Mouse (Mus musculus) ovary, postnatal 10 days (tissue): Measurements from ENCODE around the gene Ep400.
"Not testable (repeated sequence)": the region's sequence is repeated elsewhere in the genome, so short reads cannot be mapped to it uniquely, and the experiment has no call there.

Experiments used
- DNase-seq: peaks from one replicate; pipeline ENCODE4 v3.0.0; 2022; ENCODE audit warnings: low spot score

The Ep400 gene

DNA sequence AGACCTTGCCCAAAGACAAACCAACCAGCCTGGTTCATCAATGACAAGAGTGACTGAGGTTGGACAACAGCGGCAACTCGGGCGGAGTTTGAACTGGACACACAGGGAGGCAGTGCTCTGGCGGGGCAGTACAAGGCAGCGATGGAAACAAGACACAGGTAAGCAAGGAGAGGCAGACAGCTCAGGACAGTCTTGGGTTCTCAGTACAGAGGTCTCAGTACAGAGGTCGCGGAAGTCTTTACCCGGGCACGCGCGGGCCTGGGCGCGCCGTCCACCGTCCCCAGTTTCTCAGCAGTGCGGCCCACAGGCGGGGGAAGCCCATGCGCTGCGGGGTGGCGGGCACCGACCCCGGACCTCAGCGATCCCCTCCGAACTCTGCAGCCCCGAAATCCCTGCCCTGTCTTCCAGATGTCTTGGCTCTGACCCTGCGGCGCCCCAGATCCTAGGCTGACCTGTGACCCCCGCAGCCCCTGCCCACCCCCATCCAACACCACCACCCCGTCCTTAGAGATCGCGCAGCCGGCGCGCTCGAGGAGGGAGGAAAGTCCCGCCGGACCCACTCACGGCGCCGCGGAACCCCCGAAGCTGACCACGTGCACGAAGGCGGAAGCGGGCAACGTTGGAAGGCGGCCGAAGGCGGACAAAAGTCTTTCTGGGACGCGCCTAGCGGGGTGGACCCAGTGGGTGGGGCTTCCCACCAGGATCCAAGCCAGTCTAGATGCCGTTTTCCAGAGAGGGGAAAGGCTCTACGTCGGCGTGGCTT lies 9.7 kb upstream of the Ep400 start, which contains the start of gene Pus1:
Gene Pus1, minus strand, starts transcription at position 662 of the 763 bp plus-strand sequence.
- DNase-seq: peak; percentile 87

- no peak for DNase-seq
Observed at GRCm38 (mm10) chr5:110779276-110779997, 8.9 kb upstream of the Ep400 start.

DNA sequence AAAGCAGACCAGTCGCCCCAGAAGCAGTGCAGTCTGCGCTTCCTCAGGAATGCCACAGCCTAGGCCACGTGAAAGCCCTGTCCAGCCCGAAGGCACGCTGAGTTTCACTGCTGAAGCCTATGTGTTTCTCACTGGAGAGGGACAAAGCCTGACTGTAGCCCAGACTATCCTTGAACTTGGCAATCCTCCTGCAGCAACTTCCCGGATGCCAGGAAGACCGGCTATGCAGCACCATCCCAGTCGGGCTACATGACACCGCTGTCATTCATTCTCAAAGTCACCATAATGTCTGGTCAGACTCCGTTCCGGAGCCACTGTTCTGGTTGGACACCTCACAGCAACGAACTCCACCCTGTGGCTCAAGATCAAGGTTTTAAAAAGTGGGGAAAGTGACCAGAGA lies 7.7 kb upstream of the Ep400 start:
- no peak for DNase-seq

DNA sequence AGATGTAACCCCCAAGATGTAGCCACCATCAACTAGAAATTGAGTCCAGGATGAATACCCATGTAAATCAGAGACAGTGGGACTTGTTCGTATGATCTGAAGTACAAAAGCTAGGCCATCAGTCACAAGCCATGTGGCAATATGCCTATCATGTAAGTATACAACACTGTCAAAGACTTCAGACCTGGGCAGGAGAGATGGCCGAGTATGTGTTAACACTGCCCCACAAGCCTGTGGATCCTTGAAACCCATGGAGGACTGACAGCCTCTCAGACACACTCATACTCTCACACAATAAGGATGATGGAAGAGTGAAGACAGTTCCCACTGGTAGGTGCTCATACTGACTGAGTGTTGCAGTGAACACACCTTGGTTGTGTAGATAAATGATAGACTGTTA lies 5.6 kb upstream of the Ep400 start:
- no peak for DNase-seq

- no peak for DNase-seq
Observed at GRCm38 (mm10) chr5:110774511-110774910, 4.0 kb upstream of the Ep400 start.

GRCm38 (mm10) chr5:110772945-110773344 lies 2.4 kb upstream of the Ep400 start:
- not testable (repeated sequence) for DNase-seq

- no peak for DNase-seq
Observed at GRCm38 (mm10) chr5:110770031-110770445, 479 bp downstream of the Ep400 start.

DNA sequence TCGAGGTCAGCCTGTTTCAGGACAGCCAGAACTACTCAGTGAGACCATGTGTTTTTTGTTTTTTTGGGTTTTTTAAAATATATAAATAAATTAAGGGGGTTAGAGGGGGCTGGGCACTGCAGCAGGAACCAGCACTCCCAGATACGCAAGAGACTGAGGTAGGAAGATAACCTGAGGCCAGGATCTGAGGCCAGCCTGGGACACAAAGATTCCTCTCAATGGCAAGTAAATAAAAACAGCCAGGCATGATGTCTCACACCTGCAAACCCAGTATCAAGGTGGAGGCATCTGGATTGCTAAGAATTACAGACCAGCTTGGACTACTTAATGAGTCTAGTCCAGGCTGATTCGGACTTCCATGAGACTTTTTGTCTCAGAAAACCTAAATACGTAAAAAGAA lies 1.2 kb downstream of the Ep400 start:
- no peak for DNase-seq

- DNase-seq: no peak
Observed at GRCm38 (mm10) chr5:110763890-110764289, 6.6 kb downstream of the Ep400 start.

DNA sequence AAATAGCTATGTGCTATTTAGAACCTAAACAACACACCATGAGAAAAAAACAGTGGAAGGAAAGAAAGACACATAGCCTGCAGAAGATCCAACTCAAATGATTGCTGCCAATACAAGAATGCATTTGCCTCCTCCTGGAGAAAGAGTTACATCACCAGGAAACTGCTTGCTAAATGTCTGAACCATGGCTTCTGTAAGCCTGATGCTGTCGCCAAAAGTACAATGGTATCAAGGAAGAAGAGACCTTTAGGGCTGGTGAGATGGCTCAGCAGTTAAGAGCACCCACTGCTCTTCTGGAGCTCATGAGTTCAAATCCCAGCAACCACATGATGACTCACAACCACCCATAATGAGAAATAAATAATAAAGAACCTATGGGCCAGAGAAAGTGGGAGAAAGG lies 25.5 kb downstream of the Ep400 start:
- DNase-seq: no peak

DNA sequence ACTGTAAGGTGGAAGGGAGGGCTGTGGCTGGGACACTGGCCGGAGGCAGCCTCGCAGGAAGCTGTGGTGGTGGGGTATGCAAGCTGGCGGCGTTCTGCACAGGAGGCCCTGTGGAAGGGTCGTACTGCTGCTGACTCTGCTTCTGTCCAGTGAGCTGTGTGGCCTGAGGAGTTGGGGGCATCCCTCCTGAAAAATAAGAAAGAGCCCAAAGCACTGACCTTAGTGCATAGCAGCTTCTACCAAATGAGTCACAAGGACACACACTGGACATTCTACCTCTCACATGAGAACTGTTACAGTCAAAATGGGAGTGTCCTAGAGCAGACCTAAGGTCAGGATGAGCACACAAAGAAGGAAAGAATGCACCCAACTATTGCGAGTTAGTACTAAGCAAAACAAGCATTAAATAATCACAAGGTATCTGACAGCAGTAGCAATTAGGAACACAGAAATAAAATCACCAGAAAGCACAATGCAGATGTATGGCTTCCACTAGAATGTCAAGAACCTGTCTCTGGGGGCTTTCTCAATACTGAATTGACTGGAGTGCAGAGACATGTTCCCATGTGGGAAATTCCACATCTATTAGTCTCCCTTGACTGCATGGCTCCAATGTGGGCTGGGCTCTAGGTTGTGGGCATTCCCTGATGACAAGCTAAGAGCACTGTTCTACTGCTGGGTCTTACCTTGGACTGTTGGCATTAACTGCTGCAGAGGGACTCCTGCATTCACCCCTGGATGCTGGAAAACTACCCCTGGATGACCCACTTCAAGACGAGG lies 30.8 kb downstream of the Ep400 start:
- DNase-seq: no peak

DNA sequence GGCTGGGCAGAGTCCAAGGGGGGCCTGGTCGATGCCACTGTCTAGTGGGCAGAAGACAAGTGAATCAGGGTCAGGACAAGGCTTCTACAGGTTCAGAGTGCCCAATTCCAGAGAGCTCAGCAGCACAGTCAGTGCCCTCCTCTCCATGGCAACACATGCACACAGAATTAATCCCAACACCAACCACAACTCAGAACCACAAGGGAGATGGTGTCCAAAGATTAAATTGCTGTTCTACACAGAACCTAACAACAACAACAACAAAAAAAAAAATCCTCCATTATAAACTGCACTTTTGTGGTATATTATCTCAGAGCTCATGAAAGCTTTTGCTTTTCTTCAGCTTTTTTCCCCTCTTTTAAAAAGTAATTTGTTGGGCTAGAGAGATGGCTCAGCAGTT lies 34.9 kb downstream of the Ep400 start:
- DNase-seq: no peak

- DNase-seq: no peak
Observed at GRCm38 (mm10) chr5:110733231-110733823, 37.2 kb downstream of the Ep400 start.

DNA sequence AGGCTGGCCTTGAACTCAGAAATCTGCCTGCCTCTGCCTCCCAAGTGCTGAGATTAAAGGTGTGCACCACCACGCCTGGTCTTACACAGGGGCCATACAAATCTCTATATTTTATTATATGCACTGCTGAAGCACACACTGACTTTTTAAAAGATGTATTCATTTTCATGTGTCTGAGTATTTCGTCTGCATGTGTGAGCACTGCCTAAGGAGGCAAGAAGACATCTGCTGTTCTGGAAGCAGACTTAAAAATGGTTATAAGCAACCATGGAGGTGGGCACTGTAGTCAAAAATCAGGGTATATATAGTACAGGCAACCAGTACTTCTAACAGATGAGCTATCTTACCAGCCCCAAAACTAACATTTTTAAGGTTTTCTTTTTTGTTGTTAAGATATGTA lies 39.3 kb downstream of the Ep400 start:
- no peak for DNase-seq

GRCm38 (mm10) chr5:110727850-110728249 lies 42.7 kb downstream of the Ep400 start:
- DNase-seq: no peak

DNA sequence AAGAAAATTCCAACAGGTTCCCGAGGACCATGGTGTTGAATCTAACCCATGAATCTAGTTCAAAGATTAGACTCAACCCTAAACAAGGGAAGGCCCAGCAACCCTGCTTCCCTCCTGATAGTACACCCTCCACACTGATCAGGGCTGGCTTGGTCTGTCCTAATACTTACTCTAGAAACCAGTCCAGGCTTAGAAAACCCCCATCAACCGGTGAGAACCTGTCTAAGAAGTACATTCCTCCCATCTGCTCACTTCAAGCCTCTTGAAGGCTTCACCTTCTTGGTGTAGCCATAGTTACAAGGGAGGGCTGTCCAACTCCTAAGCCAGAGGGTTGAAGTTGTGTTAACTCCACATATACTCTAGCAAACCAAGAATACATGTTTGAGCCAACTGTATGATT lies 47.0 kb downstream of the Ep400 start:
- no peak for DNase-seq

- not testable (repeated sequence) for DNase-seq
Observed at GRCm38 (mm10) chr5:110721463-110721862, 49.1 kb downstream of the Ep400 start.

- no peak for DNase-seq
Observed at GRCm38 (mm10) chr5:110711455-110711854, 59.1 kb downstream of the Ep400 start.

GRCm38 (mm10) chr5:110709256-110709655 lies 61.3 kb downstream of the Ep400 start:
- DNase-seq: no peak

GRCm38 (mm10) chr5:110704004-110704403 lies 66.5 kb downstream of the Ep400 start:
- no peak for DNase-seq

DNA sequence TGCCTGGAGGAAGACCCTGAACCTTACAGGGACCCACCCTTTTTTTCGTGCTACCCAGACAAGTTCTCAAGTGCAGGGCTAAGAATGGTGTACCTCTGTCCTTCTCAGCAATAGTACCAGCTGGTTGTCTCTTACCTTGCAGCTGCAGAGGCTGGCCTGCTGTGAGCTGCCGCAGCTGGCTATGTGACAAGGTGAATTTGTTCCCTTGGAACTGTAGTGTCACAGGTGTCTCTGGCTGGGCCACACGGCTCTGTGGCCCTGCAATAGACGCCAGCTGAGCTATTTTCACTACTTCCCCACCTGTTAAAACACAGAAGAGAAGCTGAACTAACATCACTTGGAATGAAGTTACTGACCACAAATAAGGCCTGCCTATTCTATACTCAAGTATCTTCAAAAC lies 71.9 kb downstream of the Ep400 start:
- no peak for DNase-seq

- DNase-seq: no peak
Observed at GRCm38 (mm10) chr5:110682041-110682440, 88.5 kb downstream of the Ep400 start.
